Mouse (Mus musculus) liver, postnatal 0 days (tissue): ENCODE measurements around the gene Krtap4-1.

Source experiments
- CTCF ChIP-seq: sonication (generic); IDR thresholded peaks from 2 replicates; pipeline ENCODE4 v1.5.1; 2016; ENCODE audit warnings: antibody characterized with exemption, low read depth
- EP300 ChIP-seq: IDR thresholded peaks from 2 replicates; pipeline ENCODE4 v1.6.1; 2016; ENCODE audit warnings: antibody characterized with exemption, low read depth, mild to moderate bottlenecking

DNA sequence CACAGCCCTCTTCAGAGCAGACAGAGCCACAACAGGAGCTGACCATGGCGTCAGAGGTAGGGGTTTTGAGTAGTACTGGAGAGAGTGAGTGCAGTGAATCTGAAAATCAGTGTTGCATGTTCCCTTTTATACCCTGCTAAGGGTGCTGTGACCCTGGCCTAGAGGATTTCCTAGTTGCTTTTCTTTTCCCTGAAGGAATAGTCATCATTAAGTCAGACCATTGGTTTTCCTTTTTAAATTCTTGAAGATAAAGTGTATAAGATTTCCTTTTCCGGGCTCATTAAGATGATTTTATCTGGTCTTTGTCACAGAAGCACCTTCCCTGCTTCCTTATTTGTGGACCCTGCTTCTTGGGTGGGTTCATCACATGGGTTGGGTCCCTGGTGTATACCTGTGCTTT is 22.1 kb upstream of the Krtap4-1 start, which contains the start of gene Gm11555:
- TF ChIP-seq CTCF (no peak), EP300 (no peak)
